Mouse (Mus musculus) MEL (cell line): ENCODE measurements around the gene Rims1. TPM values are rescaled to one million over a fixed set of nuclear protein-coding genes. Genes with fewer than 3 reads are reported as not detected.

Source experiments
- DNase-seq: peaks from one replicate; pipeline ENCODE4 v3.0.0; 2011; ENCODE audit warnings: low read depth, low spot score
- H3K27ac ChIP-seq: 2 replicates; pipeline ENCODE4 v1.5.1; 2012; ENCODE audit warnings: low read depth, mild to moderate bottlenecking, control low read depth, low read length, moderate library complexity; ENCODE audit not compliant: control insufficient read depth
- H3K27me3 ChIP-seq, 2 experiments: fragments of 150-350 bp in 1 of 2; sonication (generic) in 1 of 2; 2 replicates each; pipeline ENCODE4 v1.6.1; 2012; ENCODE audit warnings: low read length in 2 of 2, mild to moderate bottlenecking in 2 of 2, improper control_type of control experiment in 1 of 2, moderate library complexity in 1 of 2; ENCODE audit not compliant: insufficient read depth in 2 of 2, control insufficient read depth in 1 of 2
- H3K36me3 ChIP-seq, 2 experiments: 2 replicates each; pipeline ENCODE4 v1.6.1; 2012 to 2014; ENCODE audit warnings: low read length in 2 of 2, improper control_type of control experiment in 1 of 2, inconsistent platforms in 1 of 2, mild to moderate bottlenecking in 1 of 2; ENCODE audit not compliant: insufficient read depth in 2 of 2, control insufficient read depth in 1 of 2
- H3K4me1 ChIP-seq, 2 experiments: fragments of 150-350 bp in 1 of 2; sonication (generic) in 1 of 2; 2 replicates each; pipeline ENCODE4 v1.6.1; 2012; ENCODE audit warnings: low read length in 2 of 2, improper control_type of control experiment in 1 of 2, mild to moderate bottlenecking in 1 of 2; ENCODE audit not compliant: insufficient read depth in 2 of 2, control insufficient read depth in 1 of 2
- H3K4me3 ChIP-seq, 2 experiments: fragments of 150-350 bp in 1 of 2; sonication (generic) in 1 of 2; 2 replicates each; pipeline ENCODE4 v1.5.1; 2012; ENCODE audit warnings: low read depth in 2 of 2, low read length in 2 of 2, mild to moderate bottlenecking in 2 of 2, moderate library complexity in 2 of 2, control low read depth in 1 of 2, improper control_type of control experiment in 1 of 2; ENCODE audit not compliant: control insufficient read depth in 1 of 2, insufficient read depth in 1 of 2
- H3K79me2 ChIP-seq: 2 replicates; pipeline ENCODE4 v1.6.1; 2012; ENCODE audit warnings: mild to moderate bottlenecking, low read length, moderate library complexity; ENCODE audit not compliant: control insufficient read depth, poor library complexity, insufficient read depth
- H3K9ac ChIP-seq: 2 replicates; pipeline ENCODE4 v1.6.1; 2012; ENCODE audit warnings: low read depth, mild to moderate bottlenecking, control low read depth, low read length, moderate library complexity; ENCODE audit not compliant: control insufficient read depth, poor library complexity, severe bottlenecking
- H3K9me3 ChIP-seq: fragments of 150-350 bp; sonication (generic); replicated peaks from 2 replicates; pipeline ENCODE4 v1.6.1; 2012; ENCODE audit warnings: mild to moderate bottlenecking, low read length, improper control_type of control experiment, moderate library complexity; ENCODE audit not compliant: insufficient read depth
- BHLHE40 ChIP-seq: IDR thresholded peaks from 2 replicates; pipeline ENCODE4 v1.6.1; 2012; ENCODE audit warnings: low read depth, mild to moderate bottlenecking, inconsistent platforms, low read length, improper control_type of control experiment, borderline replicate concordance
- CHD2 ChIP-seq: IDR thresholded peaks from 2 replicates; pipeline ENCODE4 v1.6.1; 2011; ENCODE audit warnings: low read length, improper control_type of control experiment
- E2F4 ChIP-seq: IDR thresholded peaks from 2 replicates; pipeline ENCODE4 v1.6.1; 2011; ENCODE audit warnings: low read depth, low read length, improper control_type of control experiment, borderline replicate concordance
- ELF1 ChIP-seq: IDR thresholded peaks from 2 replicates; pipeline ENCODE4 v1.6.1; 2014; ENCODE audit warnings: low read depth, mild to moderate bottlenecking, inconsistent platforms, low read length, improper control_type of control experiment, moderate library complexity
- EP300 ChIP-seq, 2 experiments: IDR thresholded peaks; 2 replicates each; pipeline ENCODE4 v1.6.1; 2011; ENCODE audit warnings: improper control_type of control experiment in 2 of 2, low read length in 2 of 2, low read depth in 1 of 2, mild to moderate bottlenecking in 1 of 2
- ETS1 ChIP-seq: IDR thresholded peaks from 2 replicates; pipeline ENCODE4 v1.6.1; 2012; ENCODE audit warnings: low read depth, mild to moderate bottlenecking, inconsistent platforms, low read length, improper control_type of control experiment, moderate library complexity
- GABPA ChIP-seq: IDR thresholded peaks from 2 replicates; pipeline ENCODE4 v1.6.1; 2012; ENCODE audit warnings: low read depth, mild to moderate bottlenecking, inconsistent platforms, low read length, improper control_type of control experiment, moderate library complexity
- GATA1 ChIP-seq: IDR thresholded peaks from 2 replicates; pipeline ENCODE4 v1.6.1; 2011; ENCODE audit warnings: low read depth, low read length, improper control_type of control experiment
- MAZ ChIP-seq: IDR thresholded peaks from 2 replicates; pipeline ENCODE4 v1.6.1; 2012; ENCODE audit warnings: low read depth, mild to moderate bottlenecking, inconsistent platforms, low read length, improper control_type of control experiment
- MEF2A ChIP-seq: IDR thresholded peaks from 2 replicates; pipeline ENCODE4 v1.6.1; 2014; ENCODE audit warnings: low read depth, mild to moderate bottlenecking, inconsistent platforms, low read length, improper control_type of control experiment; ENCODE audit not compliant: poor library complexity, insufficient replicate concordance, severe bottlenecking; ENCODE audit errors: extremely low read depth
- MYB ChIP-seq: IDR thresholded peaks from 2 replicates; pipeline ENCODE4 v1.6.1; 2011; ENCODE audit warnings: mild to moderate bottlenecking, low read depth, low read length, improper control_type of control experiment
- NELFE ChIP-seq: IDR thresholded peaks from 2 replicates; pipeline ENCODE4 v1.6.1; 2011; ENCODE audit warnings: low read depth, low read length, improper control_type of control experiment
- POLR2A ChIP-seq, 2 experiments: IDR thresholded peaks; 2 replicates each; pipeline ENCODE4 v1.6.1; 2011 to 2012; ENCODE audit warnings: low read length in 2 of 2, mild to moderate bottlenecking in 2 of 2, control low read depth in 1 of 2, improper control_type of control experiment in 1 of 2, low read depth in 1 of 2, moderate library complexity in 1 of 2; ENCODE audit not compliant: control insufficient read depth in 1 of 2, insufficient read depth in 1 of 2, poor library complexity in 1 of 2
- POLR2AphosphoS2 ChIP-seq: IDR thresholded peaks from 2 replicates; pipeline ENCODE4 v1.6.1; 2011; ENCODE audit warnings: low read length, improper control_type of control experiment
- RAD21 ChIP-seq: IDR thresholded peaks from 2 replicates; pipeline ENCODE4 v1.6.1; 2011; ENCODE audit warnings: mild to moderate bottlenecking, low read depth, low read length, improper control_type of control experiment
- SMC3 ChIP-seq: IDR thresholded peaks from 2 replicates; pipeline ENCODE4 v1.6.1; 2011; ENCODE audit warnings: low read depth, low read length, improper control_type of control experiment
- TBP ChIP-seq: IDR thresholded peaks from 2 replicates; pipeline ENCODE4 v1.8.0; 2011; ENCODE audit warnings: low read depth, low read length, improper control_type of control experiment
- ZKSCAN1 ChIP-seq: IDR thresholded peaks from 2 replicates; pipeline ENCODE4 v1.6.1; 2012; ENCODE audit warnings: low read depth, mild to moderate bottlenecking, inconsistent platforms, low read length, improper control_type of control experiment, moderate library complexity
- ZNF384 ChIP-seq: IDR thresholded peaks from 2 replicates; pipeline ENCODE4 v1.6.1; 2012; ENCODE audit warnings: low read depth, mild to moderate bottlenecking, inconsistent platforms, low read length, improper control_type of control experiment
- polyA plus RNA-seq, 2 experiments: library from polyadenylated mRNA; stranded (reverse) in 1 of 2; unstranded in 1 of 2; fragments of >175 nt in 1 of 2; fragments of >200 nt in 1 of 2; gene quantifications; 2 replicates each; pipeline versions ENCODE4 v1.2.1 to v1.2.4; 2012; ENCODE audit warnings: low replicate concordance in 2 of 2, low read depth in 1 of 2; ENCODE audit not compliant: insufficient read length in 2 of 2, insufficient read depth in 1 of 2, missing spikeins in 1 of 2
- total RNA-seq: library from RNA; depleted of rRNA; stranded (reverse); fragments of 300-350 nt; gene quantifications from 2 replicates; pipeline ENCODE4 v1.2.3, GENCODE M21; 2012

The Rims1 gene
- total and polyA plus RNA-seq, 3 experiments: 0.31 TPM; not detected in 2

DNA sequence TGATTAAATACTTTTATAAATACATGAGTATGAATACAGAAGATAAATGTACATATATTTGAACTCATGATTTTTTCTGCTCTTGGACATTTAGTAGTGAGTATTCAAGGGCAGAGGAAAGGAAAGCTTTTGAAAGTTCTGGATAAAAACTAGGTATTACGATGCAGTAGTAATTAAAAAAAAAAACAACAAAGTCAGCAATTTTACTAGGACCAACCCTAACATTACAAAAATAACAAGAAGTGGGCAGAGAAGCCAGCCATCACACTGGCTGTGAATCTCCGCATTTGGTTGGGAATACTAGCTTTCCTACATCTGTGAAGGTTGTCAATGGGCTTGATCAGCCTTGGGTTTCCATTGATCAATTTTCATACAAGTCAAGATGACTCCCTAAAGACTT is 381.8 kb downstream of the Rims1 start:
- no peak overlapping the region for H3K27ac ChIP-seq
- no peak for TF ChIP-seq POLR2A (IDR thresholded peaks at IDR 0.05; ENCODE audit: control insufficient read depth in 1 of 2, insufficient read depth in 1 of 2, low read depth in 1 of 2, low read length in 2 of 2, poor library complexity in 1 of 2)
- TF ChIP-seq, all 39 proteins: peak for 0
- no peak for DNase-seq
- no peak overlapping the region for H3K9ac ChIP-seq
- no peaks in the 10 kb centered on the region for H3K36me3 ChIP-seq
- H3K4me1 ChIP-seq: no peaks in the 10 kb centered on the region
- no peaks in the 10 kb centered on the region for H3K27me3 ChIP-seq
- H3K4me3 ChIP-seq: no peak overlapping the region
- no peaks in the 10 kb centered on the region for H3K9me3 ChIP-seq
- no peaks in the 10 kb centered on the region for H3K79me2 ChIP-seq

DNA sequence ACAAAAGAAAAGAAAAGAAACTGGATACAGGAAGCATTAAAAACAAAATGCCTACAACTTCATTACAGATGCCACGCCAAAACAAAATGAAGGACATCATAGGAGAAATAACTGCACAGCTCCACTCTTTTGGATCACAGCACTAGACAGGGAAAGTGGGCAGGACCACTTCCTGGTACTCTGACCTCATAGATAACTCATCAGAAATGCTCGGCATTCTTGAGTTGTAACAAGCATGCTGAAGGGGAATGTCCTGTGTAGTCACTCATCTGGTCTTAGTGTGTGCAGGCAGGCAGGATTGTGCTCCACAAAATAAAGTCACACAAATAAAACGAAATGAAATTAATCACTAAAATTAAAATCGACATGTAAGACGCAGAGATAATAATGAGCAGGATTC is 383.7 kb downstream of the Rims1 start:
- Histone ChIP-seq H3K36me3 (no peaks in the 10 kb centered on the region), H3K4me3 (0 out of 4 replicates have a peak overlapping the region, but pooled peaks of 1 of the 2 experiments have one; percentile 3), H3K27me3 (no peaks in the 10 kb centered on the region), H3K4me1 (no peaks in the 10 kb centered on the region), H3K9me3 (no peaks in the 10 kb centered on the region), H3K9ac (no peak overlapping the region), H3K79me2 (no peaks in the 10 kb centered on the region), H3K27ac (no peak overlapping the region)
- DNase-seq: no peak
- no peak for TF ChIP-seq ZNF384

DNA sequence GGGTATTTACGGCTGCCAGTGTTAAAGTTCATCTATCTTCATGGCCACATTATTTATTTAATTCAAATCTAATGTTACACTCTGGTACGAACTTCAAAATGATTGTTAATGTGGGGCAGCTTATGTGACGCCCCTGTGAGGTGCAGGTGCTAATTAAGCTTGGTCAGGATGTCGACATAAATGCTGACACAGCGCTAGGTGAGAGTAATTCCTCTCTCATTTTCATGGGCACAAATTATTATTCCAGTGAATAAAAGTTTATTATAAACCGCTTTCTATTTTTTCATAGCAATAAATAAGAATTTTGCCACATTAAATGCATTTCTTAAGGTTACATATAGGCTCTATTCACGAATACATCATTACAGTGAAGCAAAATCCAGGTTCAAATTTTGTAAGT is 395.6 kb downstream of the Rims1 start:
- no peak for DNase-seq
- Histone ChIP-seq H3K9ac (no peak overlapping the region), H3K4me1 (no peaks in the 10 kb centered on the region), H3K4me3 (no peak overlapping the region), H3K27ac (no peak overlapping the region), H3K9me3 (no peaks in the 10 kb centered on the region), H3K36me3 (no peaks in the 10 kb centered on the region), H3K79me2 (no peaks in the 10 kb centered on the region), H3K27me3 (no peaks in the 10 kb centered on the region)
- TF ChIP-seq ELF1 (no peak), ETS1 (no peak), ZKSCAN1 (no peak), E2F4 (no peak), RAD21 (no peak), TBP (no peak), SMC3 (no peak), MAZ (no peak), POLR2A (IDR thresholded peaks at IDR 0.05; ENCODE audit: control insufficient read depth in 1 of 2, insufficient read depth in 1 of 2, low read depth in 1 of 2, low read length in 2 of 2, poor library complexity in 1 of 2) (no peak), NELFE (no peak), MEF2A (no peak), MYB (no peak), EP300 (IDR thresholded peaks at IDR 0.05; ENCODE audit: low read depth in 1 of 2, low read length in 2 of 2) (no peak), POLR2AphosphoS2 (no peak), GATA1 (no peak), CHD2 (no peak), BHLHE40 (no peak), GABPA (no peak)
